Mouse (Mus musculus) cerebellum, adult (tissue): ENCODE data around the gene Hist1h3f.
"Not testable (repeated sequence)": the region's sequence is repeated elsewhere in the genome, so short reads cannot be mapped to it uniquely, and the experiment has no call there.

ENCODE experiments used
- ATAC-seq: cut with Nextera tagmentation; 2 replicates; pipeline ENCODE4 v1.9.2; 2017; ENCODE audit warnings: mild to moderate bottlenecking, moderate library complexity, mixed read lengths; ENCODE audit not compliant: insufficient number of reproducible peaks, low FRiP score, low TSS enrichment

Gene Hist1h3f

GRCm38 (mm10) chr13:23576351-23576881 is 32.6 kb downstream of the Hist1h3f start:
- ATAC-seq: no peak

GRCm38 (mm10) chr13:23576906-23577639 is 33.2 kb downstream of the Hist1h3f start:
- ATAC-seq: no peak

GRCm38 (mm10) chr13:23577835-23578234 is 34.0 kb downstream of the Hist1h3f start:
- no peak for ATAC-seq

- ATAC-seq: peak; percentile 89
Measured at GRCm38 (mm10) chr13:23581408-23582218, 37.8 kb downstream of the Hist1h3f start, which contains the start of gene Hist1h4d. TSS of gene Hist1h4d (plus strand) at chr13:23581598.

GRCm38 (mm10) chr13:23582219-23583056 is 38.6 kb downstream of the Hist1h3f start:
- ATAC-seq: no peak

GRCm38 (mm10) chr13:23583387-23584068 is 39.7 kb downstream of the Hist1h3f start:
- ATAC-seq: no peak

- ATAC-seq: no peak
Measured at GRCm38 (mm10) chr13:23584331-23584730, 40.5 kb downstream of the Hist1h3f start.

- no peak for ATAC-seq
Measured at GRCm38 (mm10) chr13:23585029-23585441, 41.2 kb downstream of the Hist1h3f start.

GRCm38 (mm10) chr13:23585442-23586098 is 41.7 kb downstream of the Hist1h3f start:
- ATAC-seq: peak; percentile 91

GRCm38 (mm10) chr13:23586099-23586939 is 42.5 kb downstream of the Hist1h3f start:
- no peak for ATAC-seq

- no peak for ATAC-seq
Measured at GRCm38 (mm10) chr13:23586940-23587225, 43.0 kb downstream of the Hist1h3f start.

- ATAC-seq: no peak
Measured at GRCm38 (mm10) chr13:23591206-23591605, 47.4 kb downstream of the Hist1h3f start.

- ATAC-seq: not testable (repeated sequence)
Measured at GRCm38 (mm10) chr13:23591886-23592285, 48.0 kb downstream of the Hist1h3f start.

- ATAC-seq: peak; percentile 45; the same call in 1 of the 2 replicates
Measured at GRCm38 (mm10) chr13:23592614-23593013, 48.8 kb downstream of the Hist1h3f start.

GRCm38 (mm10) chr13:23593051-23593770 is 49.4 kb downstream of the Hist1h3f start:
- ATAC-seq: no peak
